Mouse (Mus musculus) liver, adult 2 months (tissue): ENCODE measurements around the gene Ppp1r21.

ENCODE experiments used
- CTCF ChIP-seq: fragments of 200-500 bp; IDR thresholded peaks from 2 replicates; pipeline ENCODE4 v1.5.1; 2011; ENCODE audit warnings: low read depth, low read length, control low read depth
- POLR2A ChIP-seq: fragments of 200-500 bp; IDR thresholded peaks from 2 replicates; pipeline ENCODE4 v1.6.1; 2011; ENCODE audit warnings: low read length, control low read depth; ENCODE audit not compliant: insufficient read depth; ENCODE audit errors: extremely low read depth

GRCm38 (mm10) chr17:88491366-88492106 is 38.4 kb upstream of the Ppp1r21 start:
- TF ChIP-seq POLR2A (no peak), CTCF (no peak)
